Mouse (Mus musculus): ENCODE results near the gene Itm2c. TPM values are rescaled to one million over a fixed set of nuclear protein-coding genes. Genes with fewer than 3 reads are reported as not detected.

The Itm2c gene
- polyA plus RNA-seq, 1 experiment from 2014 or later, result 137 TPM

GRCm38 (mm10) chr1:85933226-85933625, 39.1 kb downstream of the Itm2c start:
- H3K9me3 ChIP-seq (ENCODE audit: control insufficient read depth, low read depth, low read length), result no peaks in the 10 kb centered on the region
- H3K36me3 ChIP-seq (ENCODE audit: control insufficient read depth, insufficient read depth, low read length), result no peaks in the 10 kb centered on the region
- H3K4me1 ChIP-seq (ENCODE audit: control insufficient read depth, insufficient read depth, low read length), result peaks cover 18% of the 10 kb centered on the region
- no peaks in the 10 kb centered on the region for H3K27me3 ChIP-seq (ENCODE audit: control insufficient read depth, insufficient read depth, low read length)
- no peak overlapping the region for H3K9ac ChIP-seq (replicated peaks; ENCODE audit: low read depth, low read length)
- WGBS, result 5% methylated on average over 7 of the region's 7 CpGs
- no peak for ATAC-seq (ENCODE audit: insufficient number of reproducible peaks, insufficient read depth, low FRiP score, low read depth)
- no peak overlapping the region for H3K4me3 ChIP-seq (ENCODE audit: low read depth, low read length)
- H3K27ac ChIP-seq (ENCODE audit: low read length), result peak overlapping the region; percentile 45; the same call in 1 of the 2 replicates
- peak overlapping the region; percentile 19; the same call in 1 of the 2 replicates for H3K4me2 ChIP-seq (replicated peaks; ENCODE audit: low read depth, low read length)

- H3K27ac ChIP-seq (ENCODE audit: low read length), result peak overlapping the region; percentile 45; the same call in 1 of the 2 replicates
- WGBS, result 11% methylated on average over 11 of the region's 11 CpGs
- H3K9me3 ChIP-seq (ENCODE audit: control insufficient read depth, low read depth, low read length), result no peaks in the 10 kb centered on the region
- peaks cover 13% of the 10 kb centered on the region for H3K4me1 ChIP-seq (ENCODE audit: control insufficient read depth, insufficient read depth, low read length)
- no peaks in the 10 kb centered on the region for H3K27me3 ChIP-seq (ENCODE audit: control insufficient read depth, insufficient read depth, low read length)
- peak overlapping the region; percentile 19; the same call in 1 of the 2 replicates for H3K4me2 ChIP-seq (replicated peaks; ENCODE audit: low read depth, low read length)
- ATAC-seq (ENCODE audit: insufficient number of reproducible peaks, insufficient read depth, low FRiP score, low read depth), result peak; percentile 51
- no peak overlapping the region for H3K4me3 ChIP-seq (ENCODE audit: low read depth, low read length)
- H3K36me3 ChIP-seq (ENCODE audit: control insufficient read depth, insufficient read depth, low read length), result no peaks in the 10 kb centered on the region
- no peak overlapping the region for H3K9ac ChIP-seq (replicated peaks; ENCODE audit: low read depth, low read length)
Observed at GRCm38 (mm10) chr1:85933631-85934465, 39.8 kb downstream of the Itm2c start.

DNA sequence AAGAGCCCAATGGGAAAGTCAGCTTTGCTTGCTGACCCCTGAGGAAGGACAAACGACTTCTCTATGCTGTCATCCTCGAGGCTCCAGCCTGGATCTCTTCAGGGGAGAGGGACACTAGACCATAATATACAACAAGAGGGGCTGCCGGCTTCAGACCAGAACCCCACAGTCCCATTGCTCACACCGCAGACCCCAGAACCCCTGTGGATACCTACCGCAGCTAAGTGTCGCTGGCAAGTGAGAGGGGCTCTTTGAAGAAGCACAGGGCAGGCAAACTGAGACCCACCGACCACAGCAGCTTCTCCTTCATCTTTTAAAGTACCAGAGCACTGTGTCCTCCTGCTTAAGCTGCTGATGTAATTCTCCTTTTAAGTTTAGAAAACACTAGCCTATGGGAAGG, 40.5 kb downstream of the Itm2c start:
- no peak for ATAC-seq (ENCODE audit: insufficient number of reproducible peaks, insufficient read depth, low FRiP score, low read depth)

DNA sequence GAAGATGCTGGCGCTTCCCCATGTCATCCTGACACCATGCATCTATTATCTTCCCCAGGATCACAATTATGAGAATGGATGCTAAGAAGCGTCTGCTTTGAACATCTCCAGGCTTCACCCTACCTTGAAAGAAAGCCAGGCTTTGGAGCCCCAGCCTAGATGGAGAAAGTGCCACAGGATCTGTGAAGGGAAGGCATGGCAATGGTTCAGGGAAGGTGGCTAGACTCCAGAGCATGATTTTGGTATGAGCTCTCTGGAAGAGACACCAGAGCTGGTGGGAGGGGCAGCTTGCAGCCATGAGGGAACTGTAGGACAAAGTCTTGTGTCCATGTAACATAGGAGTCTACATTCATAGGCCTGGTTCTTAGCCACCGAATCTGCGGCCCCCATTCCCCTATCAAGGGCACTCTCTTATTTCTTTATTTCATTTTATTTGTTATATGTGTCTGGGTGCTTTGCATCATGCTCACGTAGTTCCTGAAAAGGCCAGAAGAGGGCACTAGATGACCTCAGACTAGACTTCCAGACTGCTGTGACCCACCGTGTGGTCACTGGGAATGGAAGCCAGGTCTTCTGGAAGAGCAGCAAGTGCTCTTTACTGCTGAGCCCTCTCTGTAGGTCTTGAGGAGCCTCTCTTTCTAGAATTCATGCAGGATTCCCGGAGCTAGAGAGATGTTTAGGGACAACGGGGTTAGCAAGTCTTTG, 41.2 kb downstream of the Itm2c start:
- ATAC-seq (ENCODE audit: insufficient number of reproducible peaks, insufficient read depth, low FRiP score, low read depth), result no peak
- no peaks in the 10 kb centered on the region for H3K9me3 ChIP-seq (ENCODE audit: control insufficient read depth, low read depth, low read length)
- H3K27me3 ChIP-seq (ENCODE audit: control insufficient read depth, insufficient read depth, low read length), result no peaks in the 10 kb centered on the region
- H3K4me3 ChIP-seq (ENCODE audit: low read depth, low read length), result no peak overlapping the region
- H3K9ac ChIP-seq (replicated peaks; ENCODE audit: low read depth, low read length), result no peak overlapping the region
- H3K4me1 ChIP-seq (ENCODE audit: control insufficient read depth, insufficient read depth, low read length), result peaks cover 13% of the 10 kb centered on the region
- H3K27ac ChIP-seq (ENCODE audit: low read length), result no peak overlapping the region
- H3K4me2 ChIP-seq (replicated peaks; ENCODE audit: low read depth, low read length), result no peak overlapping the region
- WGBS, result 68% methylated on average over 8 of the region's 8 CpGs
- H3K36me3 ChIP-seq (ENCODE audit: control insufficient read depth, insufficient read depth, low read length), result no peaks in the 10 kb centered on the region

More for the DNA sequence above, 40.5 kb downstream of the Itm2c start:
- Histone ChIP-seq H3K4me1 (ENCODE audit: control insufficient read depth, insufficient read depth, low read length) (peaks cover 13% of the 10 kb centered on the region), H3K4me2 (replicated peaks; ENCODE audit: low read depth, low read length) (no peak overlapping the region), H3K9ac (replicated peaks; ENCODE audit: low read depth, low read length) (no peak overlapping the region), H3K4me3 (ENCODE audit: low read depth, low read length) (no peak overlapping the region), H3K27ac (ENCODE audit: low read length) (no peak overlapping the region), H3K36me3 (ENCODE audit: control insufficient read depth, insufficient read depth, low read length) (no peaks in the 10 kb centered on the region), H3K27me3 (ENCODE audit: control insufficient read depth, insufficient read depth, low read length) (no peaks in the 10 kb centered on the region), H3K9me3 (ENCODE audit: control insufficient read depth, low read depth, low read length) (no peaks in the 10 kb centered on the region)
- WGBS, result 24% methylated on average over 7 of the region's 7 CpGs

DNA sequence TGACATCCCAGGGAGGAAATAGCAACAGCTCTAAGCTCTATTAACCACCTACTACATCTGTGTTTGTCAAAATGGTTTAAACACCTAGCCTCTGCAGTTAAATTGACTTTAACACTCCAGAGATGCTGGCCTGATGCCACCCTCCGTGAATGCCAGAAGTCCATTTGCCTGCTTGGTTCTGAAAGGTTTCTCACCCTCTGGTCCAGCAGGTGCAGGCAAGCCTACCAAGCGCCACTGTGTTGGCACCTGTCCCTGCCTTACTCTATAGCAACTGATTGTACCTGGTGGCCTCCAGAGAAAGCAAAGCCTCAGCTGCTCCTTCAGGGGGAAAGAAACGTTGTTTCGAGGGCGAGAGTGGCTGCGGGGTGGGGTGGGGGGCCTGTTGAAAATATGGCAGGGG, 42.2 kb downstream of the Itm2c start:
- Histone ChIP-seq H3K4me3 (ENCODE audit: low read depth, low read length) (no peak overlapping the region), H3K4me1 (ENCODE audit: control insufficient read depth, insufficient read depth, low read length) (peaks cover 13% of the 10 kb centered on the region), H3K27ac (ENCODE audit: low read length) (no peak overlapping the region), H3K9ac (replicated peaks; ENCODE audit: low read depth, low read length) (no peak overlapping the region), H3K27me3 (ENCODE audit: control insufficient read depth, insufficient read depth, low read length) (no peaks in the 10 kb centered on the region), H3K36me3 (ENCODE audit: control insufficient read depth, insufficient read depth, low read length) (no peaks in the 10 kb centered on the region), H3K9me3 (ENCODE audit: control insufficient read depth, low read depth, low read length) (no peaks in the 10 kb centered on the region), H3K4me2 (replicated peaks; ENCODE audit: low read depth, low read length) (no peak overlapping the region)
- WGBS, result 59% methylated on average over 6 of the region's 6 CpGs
- no peak for ATAC-seq (ENCODE audit: insufficient number of reproducible peaks, insufficient read depth, low FRiP score, low read depth)

GRCm38 (mm10) chr1:85937323-85937722, 43.2 kb downstream of the Itm2c start:
- Histone ChIP-seq H3K36me3 (ENCODE audit: control insufficient read depth, insufficient read depth, low read length) (no peaks in the 10 kb centered on the region), H3K4me3 (ENCODE audit: low read depth, low read length) (no peak overlapping the region), H3K4me1 (ENCODE audit: control insufficient read depth, insufficient read depth, low read length) (peaks cover 12% of the 10 kb centered on the region), H3K4me2 (replicated peaks; ENCODE audit: low read depth, low read length) (no peak overlapping the region), H3K9ac (replicated peaks; ENCODE audit: low read depth, low read length) (no peak overlapping the region), H3K27ac (ENCODE audit: low read length) (no peak overlapping the region), H3K9me3 (ENCODE audit: control insufficient read depth, low read depth, low read length) (no peaks in the 10 kb centered on the region), H3K27me3 (ENCODE audit: control insufficient read depth, insufficient read depth, low read length) (no peaks in the 10 kb centered on the region)
- WGBS, result 64% methylated on average over 1 of the region's 1 CpGs
- ATAC-seq (ENCODE audit: insufficient number of reproducible peaks, insufficient read depth, low FRiP score, low read depth), result no peak

- no peaks in the 10 kb centered on the region for H3K36me3 ChIP-seq (ENCODE audit: control insufficient read depth, insufficient read depth, low read length)
- H3K27ac ChIP-seq (ENCODE audit: low read length), result no peak overlapping the region
- H3K4me3 ChIP-seq (ENCODE audit: low read depth, low read length), result no peak overlapping the region
- 78% methylated on average over 8 of the region's 8 CpGs for WGBS
- no peaks in the 10 kb centered on the region for H3K4me1 ChIP-seq (ENCODE audit: control insufficient read depth, insufficient read depth, low read length)
- H3K4me2 ChIP-seq (replicated peaks; ENCODE audit: low read depth, low read length), result no peak overlapping the region
- no peak overlapping the region for H3K9ac ChIP-seq (replicated peaks; ENCODE audit: low read depth, low read length)
- ATAC-seq (ENCODE audit: insufficient number of reproducible peaks, insufficient read depth, low FRiP score, low read depth), result no peak
- H3K27me3 ChIP-seq (ENCODE audit: control insufficient read depth, insufficient read depth, low read length), result no peaks in the 10 kb centered on the region
- H3K9me3 ChIP-seq (ENCODE audit: control insufficient read depth, low read depth, low read length), result no peaks in the 10 kb centered on the region
Observed at GRCm38 (mm10) chr1:85942318-85942717, 48.2 kb downstream of the Itm2c start.

- no peak for ATAC-seq (ENCODE audit: insufficient number of reproducible peaks, insufficient read depth, low FRiP score, low read depth)
- no peak overlapping the region for H3K27ac ChIP-seq (ENCODE audit: low read length)
- H3K36me3 ChIP-seq (ENCODE audit: control insufficient read depth, insufficient read depth, low read length), result no peaks in the 10 kb centered on the region
- H3K4me3 ChIP-seq (ENCODE audit: low read depth, low read length), result no peak overlapping the region
- H3K4me1 ChIP-seq (ENCODE audit: control insufficient read depth, insufficient read depth, low read length), result no peaks in the 10 kb centered on the region
- 86% methylated on average over 2 of the region's 2 CpGs for whole genome bisulfite sequencing
- no peak overlapping the region for H3K9ac ChIP-seq (replicated peaks; ENCODE audit: low read depth, low read length)
- H3K4me2 ChIP-seq (replicated peaks; ENCODE audit: low read depth, low read length), result no peak overlapping the region
- H3K27me3 ChIP-seq (ENCODE audit: control insufficient read depth, insufficient read depth, low read length), result no peaks in the 10 kb centered on the region
- H3K9me3 ChIP-seq (ENCODE audit: control insufficient read depth, low read depth, low read length), result no peaks in the 10 kb centered on the region
Observed at GRCm38 (mm10) chr1:85949085-85949684, 55.1 kb downstream of the Itm2c start.
